Mouse (Mus musculus) heart, embryonic 12.5 days (tissue): ENCODE results near the gene Mthfr. TPM values are rescaled to one million over a fixed set of nuclear protein-coding genes. Genes with fewer than 3 reads are reported as not detected.

Experiments used
- ATAC-seq: fragments of 200-750 bp; cut with Nextera tagmentation; 2 replicates; pipeline ENCODE4 v1.8.0; 2017; ENCODE audit warnings: moderate TSS enrichment, moderate library complexity; ENCODE audit not compliant: insufficient number of reproducible peaks, low FRiP score
- H3K27ac ChIP-seq: fragments of 300-500 bp; sonication (generic); 2 replicates; pipeline ENCODE4 v1.5.1; 2016; ENCODE audit warnings: mild to moderate bottlenecking, moderate library complexity; ENCODE audit not compliant: poor library complexity, severe bottlenecking
- H3K27me3 ChIP-seq: fragments of 300-500 bp; sonication (generic); replicated peaks from 2 replicates; pipeline ENCODE4 v1.6.1; 2016; ENCODE audit warnings: mild to moderate bottlenecking, moderate library complexity
- H3K36me3 ChIP-seq: fragments of 300-500 bp; sonication (generic); 2 replicates; pipeline ENCODE4 v1.6.1; 2016; ENCODE audit warnings: mild to moderate bottlenecking, moderate library complexity
- H3K4me1 ChIP-seq: fragments of 300-500 bp; sonication (generic); replicated peaks from 2 replicates; pipeline ENCODE4 v1.6.1; 2016; ENCODE audit warnings: mild to moderate bottlenecking
- H3K4me2 ChIP-seq: fragments of 300-500 bp; sonication (generic); 2 replicates; pipeline ENCODE4 v1.6.1; 2016; ENCODE audit warnings: mild to moderate bottlenecking, moderate library complexity
- H3K4me3 ChIP-seq: fragments of 300-500 bp; sonication (generic); 2 replicates; pipeline ENCODE4 v1.5.1; 2016; ENCODE audit warnings: mild to moderate bottlenecking
- H3K9ac ChIP-seq: fragments of 300-500 bp; sonication (generic); 2 replicates; pipeline ENCODE4 v1.6.1; 2016; ENCODE audit warnings: mild to moderate bottlenecking, moderate library complexity
- H3K9me3 ChIP-seq: fragments of 300-500 bp; sonication (generic); replicated peaks from 2 replicates; pipeline ENCODE4 v1.6.1; 2016; ENCODE audit warnings: mild to moderate bottlenecking, moderate library complexity
- WGBS: fragments of 180-500 bp; shearing (Covaris S2); methylation state at CpG from one replicate; pipeline ENCODE4 v1.1.7; 2016; 5-methylcytosine and 5-hydroxymethylcytosine counted together
- polyA plus RNA-seq: library from polyadenylated mRNA; unstranded; fragments of >200 nt; fragmentation: Nextera tagmentation; extraction: Ambion mirVana; gene quantifications from 2 replicates; pipeline ENCODE4 v1.2.1, GENCODE M21; 2016

Gene Mthfr
- polyA plus RNA-seq, 1 experiment from 2014 or later, result 17.0 TPM

DNA sequence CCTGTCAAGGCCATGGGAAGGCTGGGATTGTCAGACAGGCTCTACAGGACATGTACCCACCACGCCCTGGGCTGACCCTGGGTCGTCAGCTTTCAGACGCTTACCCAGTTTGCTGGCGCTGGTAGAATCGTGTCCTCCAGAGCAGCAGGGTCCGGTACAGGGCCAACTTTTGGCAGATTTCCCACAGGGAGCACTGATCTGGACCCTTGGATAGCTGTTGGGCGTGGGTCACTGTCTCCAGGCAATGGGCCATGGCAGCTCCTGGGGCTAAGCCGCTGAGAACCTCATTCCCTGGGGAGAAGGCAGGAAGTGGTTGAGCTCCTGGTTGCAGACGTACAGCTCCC lies 27.5 kb downstream of the Mthfr start:
- no peaks in the 10 kb centered on the region for H3K36me3 ChIP-seq
- H3K27me3 ChIP-seq, result 0 out of 2 replicates have a peak, but pooled peaks cover 4% of the 10 kb centered on the region
- H3K4me1 ChIP-seq, result peaks cover 17% of the 10 kb centered on the region
- H3K9ac ChIP-seq, result no peak overlapping the region
- no peak overlapping the region for H3K4me2 ChIP-seq
- no peak; the same call in 1 of the 2 replicates for ATAC-seq
- H3K27ac ChIP-seq, result no peak overlapping the region
- H3K9me3 ChIP-seq, result no peaks in the 10 kb centered on the region
- 55% methylated on average over 9 of the region's 9 CpGs for WGBS
- H3K4me3 ChIP-seq, result no peak overlapping the region

DNA sequence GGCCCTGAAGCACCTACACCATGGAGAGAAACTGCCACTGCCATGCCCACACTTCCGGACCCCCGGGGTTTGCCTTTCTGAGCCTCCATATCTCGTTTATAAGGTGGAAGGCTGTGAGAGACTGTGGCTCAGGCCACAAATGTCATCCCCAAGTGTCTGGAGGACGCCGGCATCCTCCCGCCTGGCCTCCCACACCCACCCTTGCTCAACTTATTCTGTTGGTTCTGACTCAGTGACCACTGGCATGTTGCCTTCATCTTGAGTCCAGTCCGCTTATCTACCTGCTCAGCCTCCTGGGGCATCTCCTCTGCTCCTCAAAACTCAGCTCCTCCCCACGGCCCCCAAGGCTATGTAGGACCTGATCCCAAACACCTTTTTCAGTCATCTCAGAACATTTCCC lies 28.5 kb downstream of the Mthfr start:
- Histone ChIP-seq H3K4me2 (no peak overlapping the region), H3K27ac (no peak overlapping the region), H3K9ac (no peak overlapping the region), H3K36me3 (no peaks in the 10 kb centered on the region), H3K4me3 (no peak overlapping the region), H3K27me3 (0 out of 2 replicates have a peak, but pooled peaks cover 4% of the 10 kb centered on the region), H3K4me1 (peaks cover 17% of the 10 kb centered on the region), H3K9me3 (no peaks in the 10 kb centered on the region)
- ATAC-seq, result no peak
- WGBS, result 83% methylated on average over 8 of the region's 8 CpGs

DNA sequence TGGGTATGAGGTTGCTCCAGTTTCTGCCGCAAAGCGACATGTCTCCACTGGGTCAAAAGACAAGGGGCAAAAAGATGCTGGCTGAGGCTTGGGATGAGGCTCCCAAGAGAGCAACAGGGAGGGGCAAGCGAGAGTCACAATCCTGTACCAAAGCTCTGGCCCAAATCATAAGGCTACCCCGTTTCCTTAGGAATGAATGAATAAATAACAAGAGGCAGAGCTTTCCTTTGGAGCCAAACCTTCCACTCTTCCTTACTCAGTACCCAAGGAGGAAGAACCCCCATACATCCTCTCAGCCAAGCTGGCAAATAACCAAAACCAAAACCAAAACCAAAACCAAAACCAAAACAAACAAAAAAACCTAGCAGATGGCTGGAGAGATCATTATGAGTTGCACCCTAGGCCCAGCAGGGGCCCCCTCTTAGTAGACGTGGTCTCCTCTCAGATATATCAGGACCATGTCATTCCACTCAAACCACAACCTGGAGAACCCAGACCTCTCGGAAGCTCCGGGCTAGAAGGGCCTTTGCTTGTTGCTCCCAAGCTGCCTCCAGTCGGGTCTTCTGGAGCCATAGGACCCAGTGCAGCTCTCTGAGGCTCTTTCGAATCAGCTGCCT lies 30.8 kb downstream of the Mthfr start:
- Histone ChIP-seq H3K4me2 (no peak overlapping the region), H3K27me3 (0 out of 2 replicates have a peak, but pooled peaks cover 4% of the 10 kb centered on the region), H3K9me3 (no peaks in the 10 kb centered on the region), H3K4me3 (no peak overlapping the region), H3K4me1 (peaks cover 17% of the 10 kb centered on the region), H3K27ac (no peak overlapping the region), H3K9ac (no peak overlapping the region), H3K36me3 (no peaks in the 10 kb centered on the region)
- ATAC-seq, result no peak
- WGBS, result 78% methylated on average over 9 of the region's 9 CpGs

DNA sequence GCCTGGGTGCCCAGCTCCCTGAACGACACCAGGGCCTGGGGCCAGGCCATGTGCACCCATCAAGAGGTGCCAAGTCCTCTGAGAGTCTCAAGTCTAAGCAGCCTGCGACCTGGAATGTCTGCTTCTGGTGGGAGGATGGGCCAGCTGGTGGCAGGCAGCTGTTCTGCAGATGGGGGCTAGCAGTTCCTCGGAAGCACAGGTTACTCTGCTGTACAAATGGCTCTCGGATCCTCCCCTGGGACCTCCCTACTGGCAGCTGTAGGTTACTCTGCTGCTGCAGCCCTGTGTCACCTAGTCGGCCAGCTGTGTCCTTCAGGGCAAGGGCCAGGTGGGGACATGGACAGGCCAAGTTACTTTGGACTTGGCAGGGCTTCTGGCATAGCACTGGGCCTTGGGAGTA lies 32.6 kb downstream of the Mthfr start:
- Histone ChIP-seq H3K4me3 (no peak overlapping the region), H3K4me1 (peaks cover 11% of the 10 kb centered on the region), H3K36me3 (no peaks in the 10 kb centered on the region), H3K27ac (no peak overlapping the region), H3K27me3 (0 out of 2 replicates have a peak, but pooled peaks cover 4% of the 10 kb centered on the region), H3K9me3 (no peaks in the 10 kb centered on the region), H3K9ac (no peak overlapping the region), H3K4me2 (no peak overlapping the region)
- ATAC-seq, result no peak
- 55% methylated on average over 5 of the region's 5 CpGs for WGBS

DNA sequence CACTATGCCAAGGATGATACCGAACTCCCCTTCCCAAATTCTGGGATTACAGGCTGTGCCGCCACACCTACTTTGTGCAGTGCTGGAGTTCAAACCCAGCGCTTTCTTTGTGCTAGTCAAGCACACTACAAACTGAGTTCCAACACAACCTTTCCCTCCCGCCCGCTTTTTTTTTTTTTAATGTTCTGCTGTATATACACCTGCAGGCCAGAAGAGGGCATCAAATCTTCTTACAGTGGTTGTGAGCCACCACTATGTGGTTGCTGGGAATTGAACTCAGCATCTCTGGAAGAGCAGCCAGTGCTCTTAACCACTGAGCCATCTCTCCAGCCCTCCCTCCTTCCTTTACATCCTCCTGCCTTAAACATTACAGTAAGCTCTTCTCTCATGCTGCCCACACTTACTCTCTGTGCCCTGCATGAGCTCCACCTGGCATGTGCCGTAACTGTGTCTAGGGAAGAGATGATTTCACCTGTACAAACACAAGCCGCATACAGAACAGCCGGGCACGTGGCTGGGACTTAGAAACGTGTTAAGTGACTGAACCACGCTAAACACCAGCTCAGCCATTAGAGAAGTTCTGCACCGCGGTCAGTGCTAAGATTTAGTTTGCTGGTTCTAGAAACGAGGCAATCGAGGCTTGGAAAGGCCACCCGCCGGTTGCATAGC lies 35.8 kb downstream of the Mthfr start:
- Histone ChIP-seq H3K4me3 (peak overlapping the region; percentile 37), H3K36me3 (peaks cover 4% of the 10 kb centered on the region; the same call in 1 of the 2 replicates), H3K9ac (peak overlapping the region; percentile 44), H3K9me3 (no peaks in the 10 kb centered on the region), H3K27ac (no peak overlapping the region), H3K4me1 (0 out of 2 replicates have a peak, but pooled peaks cover 6% of the 10 kb centered on the region), H3K4me2 (peak overlapping the region; percentile 65), H3K27me3 (no peaks in the 10 kb centered on the region)
- ATAC-seq, result no peak
- WGBS, result 45% methylated on average over 17 of the region's 17 CpGs

DNA sequence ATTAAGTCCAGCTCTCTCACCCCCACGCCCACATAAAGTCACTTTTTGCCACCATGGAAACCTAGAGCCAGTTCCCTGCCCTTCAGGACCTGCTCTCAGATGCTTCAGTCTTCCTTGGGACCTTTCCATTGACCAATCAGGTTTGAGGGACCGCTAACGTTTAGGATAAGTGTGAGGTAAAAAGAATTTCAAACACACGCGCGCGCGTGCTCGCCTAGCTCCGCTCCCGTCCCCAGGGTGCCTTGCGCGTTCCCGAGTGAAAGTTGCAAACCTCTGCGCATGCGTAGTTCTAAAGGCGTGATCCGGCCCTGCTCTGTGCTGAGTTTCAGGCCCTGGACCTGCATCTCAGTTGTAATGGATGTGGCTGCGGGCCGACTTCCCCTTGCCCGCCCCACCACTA lies 36.4 kb downstream of the Mthfr start:
- H3K4me3 ChIP-seq, result peak overlapping the region; percentile 37
- no peaks in the 10 kb centered on the region for H3K9me3 ChIP-seq
- ATAC-seq, result no peak
- H3K36me3 ChIP-seq, result peaks cover 10% of the 10 kb centered on the region
- H3K27me3 ChIP-seq, result no peaks in the 10 kb centered on the region
- 33% methylated on average over 21 of the region's 21 CpGs for WGBS
- H3K27ac ChIP-seq, result no peak overlapping the region
- H3K4me1 ChIP-seq, result 0 out of 2 replicates have a peak, but pooled peaks cover 6% of the 10 kb centered on the region
- peak overlapping the region; percentile 65 for H3K4me2 ChIP-seq
- H3K9ac ChIP-seq, result peak overlapping the region; percentile 44

DNA sequence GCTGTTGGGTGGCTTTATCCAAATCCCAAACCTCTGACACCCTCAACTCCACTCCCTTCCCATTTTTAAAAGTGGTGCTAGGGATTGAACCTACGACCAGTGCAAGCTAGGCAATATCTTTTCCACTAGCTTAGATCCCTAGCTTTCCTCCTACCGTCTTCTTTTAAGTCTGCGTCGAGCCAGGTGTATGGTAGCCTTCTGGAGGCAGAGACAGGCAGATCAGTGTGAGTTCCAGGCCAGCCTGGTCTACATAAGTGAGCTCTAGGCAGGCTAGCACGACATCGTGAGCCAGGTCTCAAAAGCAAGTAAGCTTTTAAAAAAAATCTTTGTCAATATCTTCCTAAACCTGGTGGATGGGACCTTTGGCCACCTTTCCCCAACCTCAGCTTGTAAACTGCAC lies 37.0 kb downstream of the Mthfr start:
- peaks cover 16% of the 10 kb centered on the region for H3K36me3 ChIP-seq
- no peaks in the 10 kb centered on the region for H3K9me3 ChIP-seq
- no peak for ATAC-seq
- WGBS, result 81% methylated on average over 6 of the region's 6 CpGs
- H3K9ac ChIP-seq, result no peak overlapping the region
- H3K4me3 ChIP-seq, result no peak overlapping the region
- H3K27ac ChIP-seq, result no peak overlapping the region
- no peak overlapping the region for H3K4me2 ChIP-seq
- H3K4me1 ChIP-seq, result 0 out of 2 replicates have a peak, but pooled peaks cover 2% of the 10 kb centered on the region
- H3K27me3 ChIP-seq, result no peaks in the 10 kb centered on the region

DNA sequence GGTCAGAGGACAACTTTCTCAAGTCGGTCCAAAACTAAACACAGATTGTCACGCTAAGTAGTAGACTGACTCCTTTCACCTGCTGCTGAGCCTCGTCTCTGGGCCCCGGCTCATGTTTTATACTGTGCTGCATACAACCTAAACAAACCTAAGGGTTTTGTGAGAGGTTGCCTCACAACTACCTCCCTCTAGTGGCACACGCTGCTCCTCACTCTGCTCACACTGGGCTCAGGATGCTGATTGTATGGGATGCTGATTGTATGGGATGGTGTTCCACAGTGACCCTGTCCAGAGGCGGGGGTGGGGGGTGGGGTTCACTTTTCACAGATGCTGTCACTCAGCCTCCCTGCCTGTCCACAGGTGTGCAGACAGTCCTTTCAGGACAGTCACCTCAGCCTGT lies 40.3 kb downstream of the Mthfr start:
- H3K27ac ChIP-seq, result no peak overlapping the region
- WGBS, result 68% methylated on average over 6 of the region's 6 CpGs
- H3K4me1 ChIP-seq, result peaks cover 22% of the 10 kb centered on the region

DNA sequence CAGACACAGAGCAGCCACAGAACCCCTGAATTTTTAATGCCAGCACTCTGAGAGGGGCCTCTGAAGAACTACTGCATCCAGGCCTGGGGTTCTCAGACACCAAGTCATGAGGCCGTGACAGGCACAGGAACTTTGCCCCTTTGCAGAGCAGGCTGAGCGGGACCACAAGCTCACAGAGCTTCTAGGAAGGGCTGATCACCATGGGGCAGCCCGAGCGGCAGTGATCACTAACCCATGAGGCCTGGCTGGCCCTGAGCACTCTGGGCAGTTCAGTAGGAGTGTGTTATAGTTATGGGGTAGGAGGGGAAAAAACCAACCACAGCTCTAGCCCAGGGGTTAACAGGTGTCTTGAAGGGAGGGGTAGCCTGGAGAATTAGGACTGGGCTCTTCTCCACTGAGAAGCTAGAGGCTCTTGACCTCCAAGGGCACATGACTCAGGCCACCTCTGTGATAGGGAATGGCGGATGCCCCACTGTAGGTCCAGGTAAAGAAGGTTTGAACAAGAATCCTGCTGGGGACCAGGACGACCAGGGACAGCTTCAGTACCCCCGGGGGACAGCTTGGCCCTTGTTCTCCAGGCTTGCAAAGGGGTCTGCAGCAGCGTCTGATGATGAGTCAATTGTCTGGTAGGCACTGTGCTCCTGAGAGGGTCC lies 41.2 kb downstream of the Mthfr start:
- no peak for ATAC-seq
- Histone ChIP-seq H3K4me3 (no peak overlapping the region), H3K4me2 (no peak overlapping the region), H3K27ac (no peak overlapping the region), H3K9me3 (no peaks in the 10 kb centered on the region), H3K9ac (no peak overlapping the region), H3K36me3 (peaks cover 29% of the 10 kb centered on the region), H3K4me1 (peaks cover 29% of the 10 kb centered on the region), H3K27me3 (no peaks in the 10 kb centered on the region)
- WGBS, result 86% methylated on average over 8 of the region's 8 CpGs

More for the DNA sequence above, 40.3 kb downstream of the Mthfr start:
- Histone ChIP-seq H3K4me3 (no peak overlapping the region), H3K4me2 (no peak overlapping the region), H3K9me3 (no peaks in the 10 kb centered on the region), H3K9ac (no peak overlapping the region), H3K27me3 (no peaks in the 10 kb centered on the region), H3K36me3 (peaks cover 29% of the 10 kb centered on the region)
- ATAC-seq, result no peak

DNA sequence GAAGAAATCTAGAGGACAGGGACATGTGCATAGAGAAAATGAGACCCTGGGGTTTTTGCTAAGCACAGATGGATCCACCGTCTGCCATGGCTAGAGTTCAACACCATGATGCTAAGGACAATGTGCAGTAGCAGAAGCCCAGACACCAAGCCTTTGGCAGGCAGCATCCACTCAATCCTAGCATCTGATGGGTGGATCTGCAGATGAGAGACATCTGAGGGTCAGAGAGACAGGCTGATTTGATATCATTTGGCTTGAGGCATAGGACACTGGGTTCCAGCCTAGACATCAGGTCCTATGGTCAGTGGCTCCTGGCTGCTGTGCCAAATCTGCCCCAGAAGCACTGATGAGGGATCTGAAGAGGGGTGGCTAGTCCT lies 41.7 kb downstream of the Mthfr start:
- Histone ChIP-seq H3K4me2 (no peak overlapping the region), H3K4me3 (no peak overlapping the region), H3K9me3 (no peaks in the 10 kb centered on the region), H3K9ac (0 out of 2 replicates have a peak overlapping the region, but pooled peaks have one; percentile 8), H3K27ac (no peak overlapping the region), H3K27me3 (no peaks in the 10 kb centered on the region), H3K36me3 (peaks cover 29% of the 10 kb centered on the region), H3K4me1 (peaks cover 34% of the 10 kb centered on the region)
- WGBS, result 83% methylated on average over 1 of the region's 1 CpGs
- ATAC-seq, result no peak

DNA sequence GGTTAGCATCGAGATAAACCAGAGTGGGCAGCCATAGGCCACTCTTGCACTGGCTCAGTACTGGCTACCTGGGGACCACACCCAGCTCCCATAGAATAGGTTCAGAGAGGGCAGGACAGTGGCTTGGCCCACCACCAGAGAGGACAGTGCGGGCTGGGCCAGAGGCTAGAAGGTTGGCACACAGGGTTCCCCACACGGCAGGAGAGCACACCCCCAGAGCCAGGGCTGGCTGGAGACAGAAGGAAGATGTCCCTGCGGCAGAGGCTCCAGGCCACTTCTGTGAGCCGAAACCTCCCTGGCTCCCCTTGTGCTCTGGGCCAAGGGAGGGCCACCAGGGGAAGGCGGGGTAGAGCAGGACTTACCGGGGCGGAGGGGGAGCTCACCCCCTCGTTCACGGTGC lies 42.3 kb downstream of the Mthfr start:
- WGBS, result 86% methylated on average over 10 of the region's 10 CpGs
- Histone ChIP-seq H3K4me2 (no peak overlapping the region), H3K4me1 (peaks cover 40% of the 10 kb centered on the region), H3K9ac (no peak overlapping the region), H3K9me3 (no peaks in the 10 kb centered on the region), H3K4me3 (no peak overlapping the region), H3K36me3 (peaks cover 29% of the 10 kb centered on the region), H3K27ac (no peak overlapping the region), H3K27me3 (no peaks in the 10 kb centered on the region)
- no peak for ATAC-seq
